Mouse (Mus musculus): ENCODE results near the gene Ppox. TPM values are rescaled to one million over a fixed set of nuclear protein-coding genes. Genes with fewer than 3 reads are reported as not detected.

Ppox gene
- polyA plus RNA-seq, 1 experiment from 2014 or later: 11.4 TPM

DNA sequence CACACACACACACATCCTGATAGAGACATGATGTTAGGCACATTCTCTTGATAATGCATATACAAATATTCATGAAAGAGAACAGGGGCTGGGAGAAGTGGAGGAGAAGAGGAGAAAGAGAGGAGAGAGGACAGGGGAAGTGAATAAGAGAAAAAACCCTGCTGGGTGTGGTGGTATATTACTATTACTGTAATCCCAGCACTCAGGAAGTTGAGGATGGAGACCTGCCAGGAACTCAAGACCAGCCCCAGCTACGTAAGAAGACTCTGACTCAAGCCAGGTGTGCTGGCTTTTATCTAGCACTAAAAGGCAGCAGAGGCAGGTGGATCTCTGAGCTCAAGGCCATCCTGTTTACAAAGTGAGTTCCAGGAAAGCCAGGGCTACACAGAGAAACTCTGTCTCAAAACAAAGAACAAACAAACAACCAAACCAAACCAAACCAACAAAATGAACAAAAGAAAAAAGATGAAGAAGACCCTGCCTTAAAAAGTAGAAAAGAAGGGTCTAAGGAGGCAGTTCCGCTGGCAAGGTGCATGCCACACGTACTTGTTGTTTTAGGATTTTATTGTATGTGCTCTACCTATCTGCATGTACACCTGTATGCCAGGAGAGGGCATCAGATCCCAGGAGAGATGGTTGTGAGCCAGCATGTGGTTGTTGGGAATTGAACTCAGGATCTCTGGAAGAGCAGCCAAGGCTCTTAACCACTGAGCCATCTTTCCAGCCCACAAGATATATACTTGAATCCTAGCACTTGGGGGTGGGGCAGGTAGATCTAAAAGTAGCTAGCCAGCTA lies 17.1 kb downstream of the Ppox start:
- Histone ChIP-seq H3K36me3 (ENCODE audit: control insufficient read depth, insufficient read depth) (no peaks in the 10 kb centered on the region), H3K4me2 (replicated peaks; ENCODE audit: low read depth) (no peak overlapping the region), H3K4me1 (replicated peaks; ENCODE audit: control insufficient read depth, insufficient read depth, low read length) (peaks cover 4% of the 10 kb centered on the region; the same call in 1 of the 2 replicates), H3K4me3 (ENCODE audit: low read depth, low read length) (no peak overlapping the region), H3K27ac (ENCODE audit: low read depth, low read length) (peak overlapping the region; percentile 64; the same call in 1 of the 2 replicates), H3K9me3 (ENCODE audit: control insufficient read depth) (no peaks in the 10 kb centered on the region), H3K9ac (ENCODE audit: low read depth, low read length) (no peak overlapping the region), H3K27me3 (replicated peaks; ENCODE audit: control insufficient read depth, insufficient read depth, low read length) (no peaks in the 10 kb centered on the region)
- TF ChIP-seq CTCF (IDR thresholded peaks at IDR 0.05; ENCODE audit: low read depth): peak; percentile 53
- WGBS: 74% methylated on average over 3 of the region's 3 CpGs
- ATAC-seq: 0 out of 2 replicates have a peak, but pooled peaks have one; percentile 5

DNA sequence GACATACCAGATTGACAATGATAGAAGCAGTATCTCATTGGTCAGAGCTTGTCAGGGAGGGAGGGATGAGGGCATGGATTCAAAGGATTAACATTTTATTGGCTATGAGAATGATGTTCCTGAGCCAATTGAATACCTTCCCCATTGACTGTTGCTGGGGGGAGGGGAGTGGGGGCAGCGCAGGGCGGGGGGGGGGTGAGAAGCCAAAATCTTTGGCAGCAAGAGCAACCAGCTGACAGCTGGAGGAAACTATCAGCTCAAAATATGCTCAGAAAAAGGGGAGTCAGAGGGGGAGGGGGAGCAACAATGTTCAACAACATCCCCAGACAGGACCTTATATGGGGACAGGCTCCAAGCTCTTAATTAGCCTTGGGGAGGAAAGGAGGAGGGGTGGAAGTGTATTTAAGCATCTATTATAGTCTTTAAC lies 17.8 kb downstream of the Ppox start:
- ATAC-seq: peak; percentile 69
- 6% methylated on average over 2 of the region's 2 CpGs for WGBS

GRCm38 (mm10) chr1:171262594-171263130 lies 18.3 kb downstream of the Ppox start:
- Histone ChIP-seq H3K27me3 (replicated peaks; ENCODE audit: control insufficient read depth, insufficient read depth, low read length) (no peaks in the 10 kb centered on the region), H3K4me2 (replicated peaks; ENCODE audit: low read depth) (peak overlapping the region; percentile 41), H3K27ac (ENCODE audit: low read depth, low read length) (peak overlapping the region; percentile 68; the same call in 1 of the 2 replicates), H3K9me3 (ENCODE audit: control insufficient read depth) (no peaks in the 10 kb centered on the region), H3K9ac (ENCODE audit: low read depth, low read length) (no peak overlapping the region), H3K4me1 (replicated peaks; ENCODE audit: control insufficient read depth, insufficient read depth, low read length) (peaks cover 4% of the 10 kb centered on the region; the same call in 1 of the 2 replicates), H3K4me3 (ENCODE audit: low read depth, low read length) (no peak overlapping the region), H3K36me3 (ENCODE audit: control insufficient read depth, insufficient read depth) (no peaks in the 10 kb centered on the region)
- ATAC-seq: peak; percentile 41; the same call in 1 of the 2 replicates
- WGBS: 7% methylated on average over 8 of the region's 8 CpGs
- no peak for TF ChIP-seq CTCF (IDR thresholded peaks at IDR 0.05; ENCODE audit: low read depth)

More for the DNA sequence above, 17.8 kb downstream of the Ppox start:
- H3K4me2 ChIP-seq (replicated peaks; ENCODE audit: low read depth): peak overlapping the region; percentile 41; the same call in 1 of the 2 replicates
- H3K4me3 ChIP-seq (ENCODE audit: low read depth, low read length): no peak overlapping the region
- no peak overlapping the region for H3K9ac ChIP-seq (ENCODE audit: low read depth, low read length)
- H3K9me3 ChIP-seq (ENCODE audit: control insufficient read depth): no peaks in the 10 kb centered on the region
- no peaks in the 10 kb centered on the region for H3K36me3 ChIP-seq (ENCODE audit: control insufficient read depth, insufficient read depth)
- TF ChIP-seq CTCF (IDR thresholded peaks at IDR 0.05; ENCODE audit: low read depth): no peak
- H3K4me1 ChIP-seq (replicated peaks; ENCODE audit: control insufficient read depth, insufficient read depth, low read length): peaks cover 4% of the 10 kb centered on the region; the same call in 1 of the 2 replicates
- H3K27me3 ChIP-seq (replicated peaks; ENCODE audit: control insufficient read depth, insufficient read depth, low read length): no peaks in the 10 kb centered on the region
- H3K27ac ChIP-seq (ENCODE audit: low read depth, low read length): peak overlapping the region; percentile 64; the same call in 1 of the 2 replicates

DNA sequence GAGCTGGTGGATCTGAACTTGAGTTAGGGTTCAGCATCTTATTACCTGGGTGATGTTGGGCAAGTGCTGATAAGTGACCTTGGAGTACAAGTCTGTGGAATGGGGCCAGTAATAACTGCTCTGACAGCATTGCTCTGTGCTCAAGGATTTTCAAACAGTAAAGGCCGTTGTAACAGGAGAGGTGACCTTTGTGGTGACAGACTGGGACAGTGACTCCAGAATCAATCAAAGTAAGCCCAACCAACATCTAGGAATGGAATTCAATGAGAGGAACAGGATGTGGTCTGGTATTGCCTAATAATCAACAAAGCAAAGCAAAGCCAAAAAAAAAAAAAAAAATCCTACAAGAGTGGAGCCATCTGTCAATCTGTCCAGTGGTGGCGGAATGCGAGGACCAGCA lies 20.7 kb downstream of the Ppox start:
- Histone ChIP-seq H3K36me3 (ENCODE audit: control insufficient read depth, insufficient read depth) (0 out of 2 replicates have a peak, but pooled peaks cover 3% of the 10 kb centered on the region), H3K4me2 (replicated peaks; ENCODE audit: low read depth) (no peak overlapping the region), H3K27ac (ENCODE audit: low read depth, low read length) (no peak overlapping the region), H3K9ac (ENCODE audit: low read depth, low read length) (no peak overlapping the region), H3K27me3 (replicated peaks; ENCODE audit: control insufficient read depth, insufficient read depth, low read length) (no peaks in the 10 kb centered on the region), H3K4me3 (ENCODE audit: low read depth, low read length) (no peak overlapping the region), H3K4me1 (replicated peaks; ENCODE audit: control insufficient read depth, insufficient read depth, low read length) (peaks cover 4% of the 10 kb centered on the region; the same call in 1 of the 2 replicates), H3K9me3 (ENCODE audit: control insufficient read depth) (no peaks in the 10 kb centered on the region)
- no peak for TF ChIP-seq CTCF (IDR thresholded peaks at IDR 0.05; ENCODE audit: low read depth)
- WGBS: 57% methylated on average over 3 of the region's 3 CpGs
- no peak for ATAC-seq

DNA sequence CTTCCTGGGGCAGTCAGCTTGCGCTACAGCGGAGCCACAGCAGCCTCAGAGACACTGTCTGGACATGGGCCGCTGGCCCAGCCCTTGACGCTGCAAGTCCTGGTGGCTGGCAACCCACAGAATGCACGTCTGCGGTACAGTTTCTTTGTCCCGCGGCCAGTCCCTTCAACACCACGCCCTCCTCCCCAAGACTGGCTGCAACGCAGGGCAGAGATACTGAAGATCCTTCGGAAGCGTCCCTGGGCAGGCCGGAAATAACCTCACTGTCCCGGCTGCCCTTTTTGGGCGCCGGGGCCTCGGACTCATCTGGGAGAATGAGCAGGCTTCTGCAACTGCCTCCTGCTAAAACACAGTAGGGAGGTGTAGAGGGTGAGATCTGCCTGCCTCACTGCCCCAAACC lies 22.1 kb downstream of the Ppox start:
- 73% methylated on average over 17 of the region's 17 CpGs for WGBS
- TF ChIP-seq CTCF (IDR thresholded peaks at IDR 0.05; ENCODE audit: low read depth): no peak

GRCm38 (mm10) chr1:171257781-171258180 lies 23.2 kb downstream of the Ppox start:
- Histone ChIP-seq H3K9ac (ENCODE audit: low read depth, low read length) (no peak overlapping the region), H3K4me1 (replicated peaks; ENCODE audit: control insufficient read depth, insufficient read depth, low read length) (peaks cover 4% of the 10 kb centered on the region; the same call in 1 of the 2 replicates), H3K9me3 (ENCODE audit: control insufficient read depth) (no peaks in the 10 kb centered on the region), H3K4me2 (replicated peaks; ENCODE audit: low read depth) (no peak overlapping the region), H3K4me3 (ENCODE audit: low read depth, low read length) (no peak overlapping the region), H3K27ac (ENCODE audit: low read depth, low read length) (no peak overlapping the region), H3K36me3 (ENCODE audit: control insufficient read depth, insufficient read depth) (0 out of 2 replicates have a peak, but pooled peaks cover 3% of the 10 kb centered on the region), H3K27me3 (replicated peaks; ENCODE audit: control insufficient read depth, insufficient read depth, low read length) (no peaks in the 10 kb centered on the region)
- no peak for TF ChIP-seq CTCF (IDR thresholded peaks at IDR 0.05; ENCODE audit: low read depth)
- 88% methylated on average over 9 of the region's 9 CpGs for WGBS
- ATAC-seq: no peak

More for the DNA sequence above, 22.1 kb downstream of the Ppox start:
- Histone ChIP-seq H3K4me1 (replicated peaks; ENCODE audit: control insufficient read depth, insufficient read depth, low read length) (peaks cover 4% of the 10 kb centered on the region; the same call in 1 of the 2 replicates), H3K27ac (ENCODE audit: low read depth, low read length) (no peak overlapping the region), H3K36me3 (ENCODE audit: control insufficient read depth, insufficient read depth) (0 out of 2 replicates have a peak, but pooled peaks cover 3% of the 10 kb centered on the region), H3K9me3 (ENCODE audit: control insufficient read depth) (no peaks in the 10 kb centered on the region), H3K4me3 (ENCODE audit: low read depth, low read length) (no peak overlapping the region), H3K27me3 (replicated peaks; ENCODE audit: control insufficient read depth, insufficient read depth, low read length) (no peaks in the 10 kb centered on the region), H3K4me2 (replicated peaks; ENCODE audit: low read depth) (no peak overlapping the region), H3K9ac (ENCODE audit: low read depth, low read length) (no peak overlapping the region)
- no peak for ATAC-seq

Data from intestine, postnatal 0 days (tissue).